Mouse (Mus musculus): ENCODE data around the gene Tjp1. TPM values are rescaled to one million over a fixed set of nuclear protein-coding genes. Genes with fewer than 3 reads are reported as not detected.
A peak's percentile ranks its signal among the peaks of the same experiment; 100 is the strongest.

Tjp1 gene
- total and polyA plus RNA-seq, 2 experiments from 2014 or later, result 15.8 to 64.4 TPM

DNA sequence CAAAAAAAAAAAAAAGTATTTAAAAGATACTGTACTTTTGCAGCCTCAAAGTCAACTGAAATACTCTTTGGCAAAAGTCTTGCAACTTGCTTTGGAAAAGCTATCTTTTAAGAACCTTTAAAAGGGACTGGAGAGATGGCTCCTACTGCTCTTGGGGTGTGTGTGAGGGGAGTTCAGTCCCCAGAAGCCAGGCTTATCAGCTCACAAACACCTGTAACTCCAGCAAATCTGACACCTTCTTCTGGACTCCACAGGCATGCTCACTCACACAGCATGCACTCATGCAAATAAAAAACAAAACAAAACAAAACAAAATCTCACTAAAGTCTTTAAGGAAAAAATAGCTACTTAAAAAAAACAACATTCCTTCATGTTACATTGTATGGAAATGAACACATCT lies 179.0 kb downstream of the Tjp1 start:
- Histone ChIP-seq H3K27ac (ENCODE audit: low read depth, low read length) (no peak overlapping the region), H3K36me3 (ENCODE audit: insufficient read depth) (no peaks in the 10 kb centered on the region), H3K27me3 (ENCODE audit: insufficient read depth, low read length) (no peaks in the 10 kb centered on the region), H3K4me2 (ENCODE audit: low read depth) (no peak overlapping the region), H3K9ac (no peak overlapping the region), H3K4me1 (ENCODE audit: insufficient read depth) (no peaks in the 10 kb centered on the region), H3K9me3 (ENCODE audit: low read length) (no peaks in the 10 kb centered on the region), H3K4me3 (ENCODE audit: low read depth, low read length) (no peak overlapping the region)
- no peak for DNase-seq
- no peak for ATAC-seq
- no peak for TF ChIP-seq CTCF (IDR thresholded peaks at IDR 0.05; ENCODE audit: low read depth)

GRCm38 (mm10) chr7:65345314-65345713 lies 182.3 kb downstream of the Tjp1 start:
- WGBS, result 74% methylated on average over 3 of the region's 3 CpGs
- Histone ChIP-seq H3K4me2 (ENCODE audit: low read depth) (no peak overlapping the region), H3K9me3 (ENCODE audit: low read length) (no peaks in the 10 kb centered on the region), H3K9ac (no peak overlapping the region), H3K4me3 (ENCODE audit: low read depth, low read length) (no peak overlapping the region), H3K4me1 (ENCODE audit: insufficient read depth) (no peaks in the 10 kb centered on the region), H3K36me3 (ENCODE audit: insufficient read depth) (peaks cover 3% of the 10 kb centered on the region; the same call in 1 of the 2 replicates), H3K27me3 (ENCODE audit: insufficient read depth, low read length) (no peaks in the 10 kb centered on the region), H3K27ac (ENCODE audit: low read depth, low read length) (no peak overlapping the region)
- ATAC-seq, result no peak
- no peak for TF ChIP-seq CTCF (IDR thresholded peaks at IDR 0.05; ENCODE audit: low read depth)
- DNase-seq, result no peak

GRCm38 (mm10) chr7:65337581-65338270 lies 189.9 kb downstream of the Tjp1 start:
- H3K4me3 ChIP-seq (ENCODE audit: low read depth, low read length), result no peak overlapping the region
- TF ChIP-seq CTCF (IDR thresholded peaks at IDR 0.05; ENCODE audit: low read depth), result no peak
- no peaks in the 10 kb centered on the region for H3K4me1 ChIP-seq (ENCODE audit: insufficient read depth)
- 89% methylated on average over 7 of the region's 7 CpGs for WGBS
- H3K27me3 ChIP-seq (ENCODE audit: insufficient read depth, low read length), result no peaks in the 10 kb centered on the region
- no peak overlapping the region for H3K4me2 ChIP-seq (ENCODE audit: low read depth)
- ATAC-seq, result no peak
- no peak overlapping the region for H3K27ac ChIP-seq (ENCODE audit: low read depth, low read length)
- H3K9ac ChIP-seq, result no peak overlapping the region
- no peak for DNase-seq
- peaks cover 19% of the 10 kb centered on the region for H3K36me3 ChIP-seq (ENCODE audit: insufficient read depth)
- no peaks in the 10 kb centered on the region for H3K9me3 ChIP-seq (ENCODE audit: low read length)

DNA sequence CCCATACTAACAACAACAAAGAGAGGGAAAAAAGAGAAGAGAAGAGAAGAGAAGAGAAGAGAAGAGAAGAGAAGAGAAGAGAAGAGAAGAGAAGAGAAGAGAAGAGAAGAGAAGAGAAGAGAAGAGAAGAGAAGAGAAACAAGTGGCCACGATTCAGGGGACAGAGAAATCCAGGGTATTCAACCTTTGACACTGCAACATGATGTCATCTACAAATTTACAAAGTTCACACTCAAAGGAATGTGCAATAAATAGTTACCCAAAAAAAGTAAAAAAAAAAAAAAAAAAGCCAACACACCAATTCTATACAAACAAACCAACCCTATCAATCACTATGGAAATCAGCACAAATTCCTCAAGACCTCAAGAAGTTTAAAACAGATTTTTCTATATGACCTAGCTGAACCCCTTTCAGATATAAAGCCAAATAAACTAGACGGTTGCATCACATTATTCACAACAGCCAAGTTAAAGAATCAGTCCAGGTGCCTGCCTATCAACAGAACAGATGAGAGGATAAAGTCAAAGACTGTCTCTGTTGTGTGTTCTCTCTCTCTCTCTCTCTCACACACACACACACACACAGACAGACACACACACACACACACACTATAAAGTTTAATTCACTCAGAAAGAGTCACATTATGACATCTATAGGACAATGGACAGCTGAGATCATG lies 194.4 kb downstream of the Tjp1 start:
- Histone ChIP-seq H3K9me3 (ENCODE audit: low read length) (no peaks in the 10 kb centered on the region), H3K27ac (ENCODE audit: low read depth, low read length) (no peak overlapping the region), H3K4me3 (ENCODE audit: low read depth, low read length) (no peak overlapping the region), H3K36me3 (ENCODE audit: insufficient read depth) (peaks cover 19% of the 10 kb centered on the region), H3K4me1 (ENCODE audit: insufficient read depth) (no peaks in the 10 kb centered on the region), H3K4me2 (ENCODE audit: low read depth) (no peak overlapping the region), H3K27me3 (ENCODE audit: insufficient read depth, low read length) (no peaks in the 10 kb centered on the region), H3K9ac (no peak overlapping the region)
- no peak for TF ChIP-seq CTCF (IDR thresholded peaks at IDR 0.05; ENCODE audit: low read depth)
- no peak for ATAC-seq
- 69% methylated on average over 2 of the region's 2 CpGs for WGBS
- no peak for DNase-seq

DNA sequence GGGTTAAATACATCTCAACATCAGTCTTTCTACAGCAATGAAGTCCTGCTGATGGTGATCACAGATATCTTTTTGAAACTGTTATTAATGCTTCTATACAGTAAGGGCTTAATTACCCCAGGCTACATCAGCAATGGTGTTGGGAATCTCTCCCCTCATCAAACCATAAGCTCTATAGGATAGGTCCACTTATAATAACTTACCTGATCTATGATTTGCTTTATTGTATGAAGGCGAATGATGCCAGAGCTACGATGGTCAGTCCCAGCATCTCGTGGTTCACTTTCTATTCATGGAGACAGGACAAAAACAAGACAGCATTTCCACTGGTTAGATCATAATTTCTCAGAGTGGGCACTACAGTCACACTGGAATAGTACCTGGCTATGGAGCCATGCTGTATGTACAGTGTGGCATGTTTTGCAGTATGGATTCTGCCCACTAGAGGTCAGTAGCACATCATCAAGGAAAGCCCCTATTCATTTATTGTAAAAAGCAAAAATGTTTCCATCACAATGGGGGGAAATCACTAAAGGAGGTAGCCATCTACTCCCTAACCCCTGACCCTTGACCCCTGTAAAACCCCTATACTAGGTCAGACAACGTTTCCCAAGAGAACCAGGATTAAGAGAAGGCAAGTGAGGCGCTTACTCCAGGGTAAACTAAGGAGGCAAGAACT lies 208.4 kb downstream of the Tjp1 start:
- Histone ChIP-seq H3K4me2 (ENCODE audit: low read depth) (no peak overlapping the region), H3K36me3 (ENCODE audit: insufficient read depth) (peaks cover 27% of the 10 kb centered on the region), H3K9ac (no peak overlapping the region), H3K4me3 (ENCODE audit: low read depth, low read length) (no peak overlapping the region), H3K9me3 (ENCODE audit: low read length) (no peaks in the 10 kb centered on the region), H3K27me3 (ENCODE audit: insufficient read depth, low read length) (no peaks in the 10 kb centered on the region), H3K4me1 (ENCODE audit: insufficient read depth) (no peaks in the 10 kb centered on the region), H3K27ac (ENCODE audit: low read depth, low read length) (no peak overlapping the region)
- 73% methylated on average over 5 of the region's 5 CpGs for WGBS
- ATAC-seq (peak; percentile 81), DNase-seq (peak; percentile 87)
- peak; percentile 96 for TF ChIP-seq CTCF (IDR thresholded peaks at IDR 0.05; ENCODE audit: low read depth)

GRCm38 (mm10) chr7:65317418-65317817 lies 210.2 kb downstream of the Tjp1 start:
- peak; percentile 30; the same call in 1 of the 2 replicates for ATAC-seq
- 35% methylated on average over 5 of the region's 5 CpGs for WGBS
- no peak overlapping the region for H3K27ac ChIP-seq (ENCODE audit: low read depth, low read length)
- TF ChIP-seq CTCF (IDR thresholded peaks at IDR 0.05; ENCODE audit: low read depth), result peak; percentile 92
- H3K9me3 ChIP-seq (ENCODE audit: low read length), result no peaks in the 10 kb centered on the region
- no peaks in the 10 kb centered on the region for H3K27me3 ChIP-seq (ENCODE audit: insufficient read depth, low read length)
- DNase-seq, result peak; percentile 67
- no peak overlapping the region for H3K4me2 ChIP-seq (ENCODE audit: low read depth)
- no peak overlapping the region for H3K4me3 ChIP-seq (ENCODE audit: low read depth, low read length)
- H3K36me3 ChIP-seq (ENCODE audit: insufficient read depth), result peaks cover 38% of the 10 kb centered on the region
- H3K9ac ChIP-seq, result no peak overlapping the region
- no peaks in the 10 kb centered on the region for H3K4me1 ChIP-seq (ENCODE audit: insufficient read depth)

DNA sequence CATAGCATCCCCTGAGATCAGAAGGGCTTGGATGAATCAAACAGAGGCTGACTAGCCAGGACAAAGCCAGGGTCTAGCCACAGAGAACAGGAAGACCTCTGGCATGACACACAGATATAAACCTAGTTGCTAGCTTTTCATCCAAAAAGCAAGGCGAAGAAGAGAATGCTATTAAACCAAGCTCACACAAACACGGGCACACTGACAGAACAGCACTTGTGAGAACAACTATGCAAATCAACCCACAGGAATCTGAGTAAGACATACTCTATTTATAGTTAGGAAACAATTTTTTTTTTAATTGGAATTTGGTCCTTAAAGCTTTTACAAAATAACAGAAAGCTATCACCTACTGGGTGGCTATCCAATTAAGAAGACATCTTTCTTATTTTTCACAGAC lies 212.4 kb downstream of the Tjp1 start:
- no peaks in the 10 kb centered on the region for H3K9me3 ChIP-seq (ENCODE audit: low read length)

More for the DNA sequence above, 212.4 kb downstream of the Tjp1 start:
- no peak overlapping the region for H3K4me3 ChIP-seq (ENCODE audit: low read depth, low read length)
- peaks cover 50% of the 10 kb centered on the region for H3K36me3 ChIP-seq (ENCODE audit: insufficient read depth)
- H3K27me3 ChIP-seq (ENCODE audit: insufficient read depth, low read length), result no peaks in the 10 kb centered on the region
- DNase-seq (no peak), ATAC-seq (no peak)
- TF ChIP-seq CTCF (IDR thresholded peaks at IDR 0.05; ENCODE audit: low read depth), result no peak
- no peaks in the 10 kb centered on the region for H3K4me1 ChIP-seq (ENCODE audit: insufficient read depth)
- no peak overlapping the region for H3K27ac ChIP-seq (ENCODE audit: low read depth, low read length)
- WGBS, result 70% methylated on average over 2 of the region's 2 CpGs
- H3K4me2 ChIP-seq (ENCODE audit: low read depth), result no peak overlapping the region
- H3K9ac ChIP-seq, result no peak overlapping the region

All from forebrain, postnatal 0 days (tissue).